In genomic region chr4:133015710-133016651, GRCm38 (mm10) we compare ENCODE assay signal across 8 mouse cellular contexts. TPM values are rescaled to one million over a fixed set of nuclear protein-coding genes. Genes with fewer than 3 reads are reported as not detected.
DNase-seq lines count a peak whose midpoint lies in the region; ATAC-seq lines count a peak whose summit lies in the region.

No protein-coding gene starts in this region.

- no peak overlapping the region for H3K9ac ChIP-seq in forebrain, embryonic 11.5 days (ENCODE audit: low read length)
- no peak overlapping the region for H3K9ac ChIP-seq in intestine, embryonic 14.5 days (ENCODE audit: low read length)
- H3K9ac ChIP-seq in neural tube, embryonic 15.5 days (replicated peaks), result 0 out of 2 replicates have a peak overlapping the region, but pooled peaks have one; percentile 36

- no peaks in the 10 kb centered on the region for H3K9me3 ChIP-seq in forebrain, embryonic 10.5 days
- H3K9me3 ChIP-seq in forebrain, embryonic 11.5 days (ENCODE audit: control insufficient read depth, low read length), result no peaks in the 10 kb centered on the region
- no peaks in the 10 kb centered on the region for H3K9me3 ChIP-seq in intestine, embryonic 14.5 days (ENCODE audit: control insufficient read depth, low read length)
- no peaks in the 10 kb centered on the region for H3K9me3 ChIP-seq in neural tube, embryonic 15.5 days (replicated peaks)

- H3K4me2 ChIP-seq in forebrain, embryonic 11.5 days (ENCODE audit: low read depth, low read length, severe bottlenecking), result no peak overlapping the region
- peak overlapping the region; percentile 25 for H3K4me2 ChIP-seq in intestine, embryonic 14.5 days (ENCODE audit: low read length)
- H3K4me2 ChIP-seq in neural tube, embryonic 15.5 days, result peak overlapping the region; percentile 96

- H3K27ac ChIP-seq in forebrain, embryonic 10.5 days, result peak overlapping the region; percentile 70
- no peak overlapping the region for H3K27ac ChIP-seq in forebrain, embryonic 11.5 days (ENCODE audit: low read depth, low read length)
- peak overlapping the region; percentile 47; the same call in 1 of the 2 replicates for H3K27ac ChIP-seq in intestine, embryonic 14.5 days (ENCODE audit: low read depth)
- H3K27ac ChIP-seq in neural tube, embryonic 15.5 days (replicated peaks), result peak overlapping the region; percentile 70

- H3K4me3 ChIP-seq in forebrain, embryonic 10.5 days, result peak overlapping the region; percentile 22; the same call in 1 of the 2 replicates
- H3K4me3 ChIP-seq in forebrain, embryonic 11.5 days (ENCODE audit: low read depth, low read length), result no peak overlapping the region
- no peak overlapping the region for H3K4me3 ChIP-seq in intestine, embryonic 14.5 days (ENCODE audit: low read depth, low read length)
- no peak overlapping the region for H3K4me3 ChIP-seq in neural tube, embryonic 15.5 days (replicated peaks)

- peaks cover 3% of the 10 kb centered on the region for H3K27me3 ChIP-seq in forebrain, embryonic 10.5 days (ENCODE audit: poor library complexity, severe bottlenecking)
- peaks cover 2% of the 10 kb centered on the region for H3K27me3 ChIP-seq in forebrain, embryonic 11.5 days (ENCODE audit: control insufficient read depth, insufficient read depth, low read length)
- H3K27me3 ChIP-seq in intestine, embryonic 14.5 days (replicated peaks; ENCODE audit: control insufficient read depth, insufficient read depth, low read length), result no peaks in the 10 kb centered on the region
- no peaks in the 10 kb centered on the region for H3K27me3 ChIP-seq in neural tube, embryonic 15.5 days (replicated peaks)

- no peak for DNase-seq in forebrain, embryonic 10.5 days (ENCODE audit: extremely low spot score, low spot score)
- DNase-seq in forebrain, embryonic 11.5 days (ENCODE audit: low spot score), result no peak
- peak; percentile 26 for DNase-seq in urinary bladder, adult 2 months (ENCODE audit: low spot score)
- no peak for DNase-seq in urinary bladder, postnatal 10 days (ENCODE audit: low spot score)
- DNase-seq in intestine, embryonic 14.5 days (ENCODE audit: low spot score), result no peak
- no peak for DNase-seq in thymus, postnatal 10 days (ENCODE audit: low spot score in 2 of 2)
- DNase-seq in left cerebral cortex, adult 9 months (ENCODE audit: low spot score in 2 of 2), result no peak

- peaks cover 97% of the 10 kb centered on the region for H3K4me1 ChIP-seq in forebrain, embryonic 10.5 days
- peaks cover 29% of the 10 kb centered on the region for H3K4me1 ChIP-seq in forebrain, embryonic 11.5 days (replicated peaks; ENCODE audit: control insufficient read depth, insufficient read depth, low read length)
- H3K4me1 ChIP-seq in intestine, embryonic 14.5 days (replicated peaks; ENCODE audit: control insufficient read depth, insufficient read depth, low read length), result peaks cover 60% of the 10 kb centered on the region
- peaks cover 83% of the 10 kb centered on the region for H3K4me1 ChIP-seq in neural tube, embryonic 15.5 days

- WGBS in forebrain, embryonic 10.5 days, result 32% methylated on average over 9 of the region's 9 CpGs
- WGBS in forebrain, embryonic 11.5 days, result 35% methylated on average over 9 of the region's 9 CpGs
- 36% methylated on average over 9 of the region's 9 CpGs for WGBS in intestine, embryonic 14.5 days
- 42% methylated on average over 9 of the region's 9 CpGs for WGBS in neural tube, embryonic 15.5 days

- no peak for ATAC-seq in forebrain, embryonic 11.5 days (replicated peaks; ENCODE audit: low FRiP score)
- no peak for ATAC-seq in intestine, embryonic 14.5 days (replicated peaks; ENCODE audit: low FRiP score, low TSS enrichment, low read depth)
- ATAC-seq in neural tube, embryonic 15.5 days (ENCODE audit: low FRiP score), result no peak

- H3K36me3 ChIP-seq in forebrain, embryonic 10.5 days (replicated peaks), result no peaks in the 10 kb centered on the region
- H3K36me3 ChIP-seq in forebrain, embryonic 11.5 days (ENCODE audit: control insufficient read depth, insufficient read depth, low read length), result no peaks in the 10 kb centered on the region
- 0 out of 2 replicates have a peak, but pooled peaks cover 4% of the 10 kb centered on the region for H3K36me3 ChIP-seq in intestine, embryonic 14.5 days (ENCODE audit: control insufficient read depth, insufficient read depth, low read length)
- no peaks in the 10 kb centered on the region for H3K36me3 ChIP-seq in neural tube, embryonic 15.5 days

RNA-seq across cellular contexts. Expression of gene Ahdc1, which starts 4.9 kb away (rescaled TPM):
- 5.8 and 7.4 TPM in 2 replicates for polyA plus RNA-seq in forebrain, embryonic 10.5 days (2016; fragmentation: Nextera tagmentation; extraction: Ambion mirVana)
- 5.5 and 7.5 TPM in 2 replicates for polyA plus RNA-seq in forebrain, embryonic 11.5 days (2014; fragmentation: Nextera tagmentation; extraction: Ambion mirVana)
- polyA plus RNA-seq in urinary bladder, adult 2 months (2012; rRNA removed), result 5.3 and 13.3 TPM in 2 replicates
- polyA plus RNA-seq in intestine, embryonic 14.5 days (2014; fragmentation: Nextera tagmentation; extraction: Ambion mirVana), result 7.3 and 8.1 TPM in 2 replicates
- polyA plus RNA-seq in neural tube, embryonic 15.5 days (2015; fragmentation: Nextera tagmentation; extraction: Ambion mirVana), result 11.0 TPM in 2 replicates

RNA-seq across cellular contexts. Expression of gene Fgr, which starts 42.1 kb away (rescaled TPM):
- 0.06 and 0.11 TPM in 2 replicates for polyA plus RNA-seq in forebrain, embryonic 10.5 days (2016; fragmentation: Nextera tagmentation; extraction: Ambion mirVana)
- 0.13 TPM in 1 of 2 replicates, not detected in the other for polyA plus RNA-seq in forebrain, embryonic 11.5 days (2014; fragmentation: Nextera tagmentation; extraction: Ambion mirVana)
- polyA plus RNA-seq in urinary bladder, adult 2 months (2012; rRNA removed), result 1.3 and 1.8 TPM in 2 replicates
- 0.62 and 0.99 TPM in 2 replicates for polyA plus RNA-seq in intestine, embryonic 14.5 days (2014; fragmentation: Nextera tagmentation; extraction: Ambion mirVana)
- 0.23 and 0.91 TPM in 2 replicates for polyA plus RNA-seq in neural tube, embryonic 15.5 days (2015; fragmentation: Nextera tagmentation; extraction: Ambion mirVana)
